Mouse (Mus musculus): Measurements from ENCODE around the gene Fgfr2.

The Fgfr2 gene

GRCm38 (mm10) chr7:132196581-132196980 lies 926.6 kb downstream of the Fgfr2 start:
- no peak for DNase-seq

- no peak for DNase-seq
Observed at GRCm38 (mm10) chr7:132193606-132194005, 929.5 kb downstream of the Fgfr2 start.

- DNase-seq, result no peak
Observed at GRCm38 (mm10) chr7:132187456-132187855, 935.7 kb downstream of the Fgfr2 start.

- no peak for DNase-seq
Observed at GRCm38 (mm10) chr7:132183892-132184404, 939.2 kb downstream of the Fgfr2 start.

- DNase-seq, result no peak
Observed at GRCm38 (mm10) chr7:132181586-132182198, 941.5 kb downstream of the Fgfr2 start.

- no peak for DNase-seq
Observed at GRCm38 (mm10) chr7:132181042-132181441, 942.1 kb downstream of the Fgfr2 start.

GRCm38 (mm10) chr7:132179049-132179448 lies 944.1 kb downstream of the Fgfr2 start:
- no peak for DNase-seq

GRCm38 (mm10) chr7:132174787-132175186 lies 948.4 kb downstream of the Fgfr2 start:
- DNase-seq, result no peak

- no peak for DNase-seq
Observed at GRCm38 (mm10) chr7:132174296-132174695, 948.9 kb downstream of the Fgfr2 start.

GRCm38 (mm10) chr7:132172220-132172619 lies 950.9 kb downstream of the Fgfr2 start:
- DNase-seq, result no peak

- no peak for DNase-seq
Observed at GRCm38 (mm10) chr7:132171716-132172115, 951.4 kb downstream of the Fgfr2 start.

GRCm38 (mm10) chr7:132169419-132170169 lies 953.6 kb downstream of the Fgfr2 start:
- DNase-seq, result no peak

- DNase-seq, result no peak
Observed at GRCm38 (mm10) chr7:132167239-132167638, 955.9 kb downstream of the Fgfr2 start.

- DNase-seq, result no peak
Observed at GRCm38 (mm10) chr7:132162254-132162653, 960.9 kb downstream of the Fgfr2 start.

- no peak for DNase-seq
Observed at GRCm38 (mm10) chr7:132158321-132159025, 964.7 kb downstream of the Fgfr2 start.

- DNase-seq, result no peak
Observed at GRCm38 (mm10) chr7:132154368-132154961, 968.7 kb downstream of the Fgfr2 start, which contains the start of gene Cpxm2. Gene Cpxm2, minus strand, starts transcription at chr7:132154739.

- no peak for DNase-seq
Observed at GRCm38 (mm10) chr7:132153725-132154147, 969.4 kb downstream of the Fgfr2 start.

GRCm38 (mm10) chr7:132145227-132145800 lies 977.8 kb downstream of the Fgfr2 start:
- no peak for DNase-seq

GRCm38 (mm10) chr7:132128687-132129086 lies 994.5 kb downstream of the Fgfr2 start:
- DNase-seq, result no peak

- DNase-seq, result no peak
Observed at GRCm38 (mm10) chr7:132124948-132125347, 998.2 kb downstream of the Fgfr2 start.

- DNase-seq, result no peak
Observed at GRCm38 (mm10) chr7:132123211-132123610, 999.9 kb downstream of the Fgfr2 start.

- DNase-seq, result no peak
Observed at GRCm38 (mm10) chr7:132119817-132120216, 1003.3 kb downstream of the Fgfr2 start.

GRCm38 (mm10) chr7:132111770-132112169 lies 1011.4 kb downstream of the Fgfr2 start:
- DNase-seq, result no peak

All from cerebellum, adult 11 months (tissue).